Mouse (Mus musculus) heart, embryonic 14.5 days (tissue): ENCODE measurements at regions not wholly inside any gene's neighbourhood (a gene's known extent, or its start where the extent isn't known, plus 50 kb on each side); places are given as distances from the start of the nearest gene placed in this dataset.

Source experiments
- ATAC-seq: fragments of 200-750 bp; cut with Nextera tagmentation; 2 replicates; pipeline ENCODE4 v1.8.0; 2017; ENCODE audit warnings: low read depth, moderate TSS enrichment; ENCODE audit not compliant: insufficient number of reproducible peaks, insufficient read depth, low FRiP score
- H3K27ac ChIP-seq, 2 experiments: fragments of 200-500 bp in 1 of 2; fragments of 300-500 bp in 1 of 2; sonication (generic) in 1 of 2; replicated peaks in 1 of 2; 2 replicates each; pipeline ENCODE4 v1.5.1; 2012 to 2014; ENCODE audit warnings: low read depth in 2 of 2, low read length in 2 of 2, control low read depth in 1 of 2, mild to moderate bottlenecking in 1 of 2, mixed read lengths in 1 of 2; ENCODE audit not compliant: control insufficient read depth in 1 of 2, insufficient read depth in 1 of 2
- H3K27me3 ChIP-seq: fragments of 300-500 bp; sonication (generic); 2 replicates; pipeline ENCODE4 v1.6.1; 2014; ENCODE audit warnings: mild to moderate bottlenecking, low read length, control low read depth; ENCODE audit not compliant: control insufficient read depth, insufficient read depth
- H3K36me3 ChIP-seq: fragments of 300-500 bp; sonication (generic); 2 replicates; pipeline ENCODE4 v1.6.1; 2014; ENCODE audit warnings: mild to moderate bottlenecking, control low read depth, low read length, mixed read lengths; ENCODE audit not compliant: control insufficient read depth, insufficient read depth
- H3K4me1 ChIP-seq, 2 experiments: fragments of 200-500 bp in 1 of 2; fragments of 300-500 bp in 1 of 2; sonication (generic) in 1 of 2; 2 replicates each; pipeline ENCODE4 v1.6.1; 2012 to 2014; ENCODE audit warnings: low read length in 2 of 2, control low read depth in 1 of 2, mixed read lengths in 1 of 2; ENCODE audit not compliant: control insufficient read depth in 2 of 2, insufficient read depth in 2 of 2
- H3K4me2 ChIP-seq: fragments of 300-500 bp; sonication (generic); 2 replicates; pipeline ENCODE4 v1.6.1; 2014; ENCODE audit warnings: mild to moderate bottlenecking, low read length
- H3K4me3 ChIP-seq, 2 experiments: fragments of 200-500 bp in 1 of 2; fragments of 300-500 bp in 1 of 2; sonication (generic) in 1 of 2; 2 replicates each; pipeline ENCODE4 v1.5.1; 2012 to 2014; ENCODE audit warnings: low read length in 2 of 2, mild to moderate bottlenecking in 2 of 2, control low read depth in 1 of 2, low read depth in 1 of 2, moderate library complexity in 1 of 2; ENCODE audit not compliant: control insufficient read depth in 1 of 2, insufficient read depth in 1 of 2
- H3K9ac ChIP-seq: fragments of 300-500 bp; sonication (generic); 2 replicates; pipeline ENCODE4 v1.6.1; 2014; ENCODE audit warnings: mild to moderate bottlenecking, low read length
- H3K9me3 ChIP-seq: fragments of 300-500 bp; sonication (generic); 2 replicates; pipeline ENCODE4 v1.6.1; 2016; ENCODE audit warnings: low read length, control low read depth; ENCODE audit not compliant: control insufficient read depth
- WGBS: fragments of 180-500 bp; shearing (Covaris S2); extraction: QIAGEN DNeasy Blood & Tissue Kit; methylation state at CpG from one replicate; pipeline ENCODE4 v1.1.7; 2014; 5-methylcytosine and 5-hydroxymethylcytosine counted together

DNA sequence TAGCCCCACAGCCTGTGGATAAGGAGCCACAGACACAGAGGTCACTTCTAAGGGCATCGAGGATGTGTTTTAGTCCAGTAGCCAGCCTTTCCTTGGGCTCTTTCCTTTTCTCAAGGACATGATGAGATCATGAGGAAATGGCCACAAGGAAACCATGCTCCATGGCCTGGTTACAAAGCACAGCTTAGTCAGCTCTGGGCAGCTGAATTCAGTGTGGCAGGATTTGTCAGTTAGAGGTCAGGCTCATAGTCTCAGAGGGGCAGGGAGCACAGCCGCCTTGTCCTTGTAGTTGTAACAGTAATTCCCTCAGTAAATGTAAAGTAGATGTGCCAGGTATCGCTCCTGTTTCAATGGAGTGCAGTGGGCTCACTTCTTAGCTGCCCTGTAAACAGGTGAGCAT lies 111.7 kb upstream of the Vangl1 start:
- Histone ChIP-seq H3K27ac (no peak overlapping the region), H3K9ac (no peak overlapping the region), H3K36me3 (no peaks in the 10 kb centered on the region), H3K27me3 (no peaks in the 10 kb centered on the region), H3K4me2 (no peak overlapping the region), H3K4me1 (peaks cover 2 to 5% of the 10 kb centered on the region in 2 experiments; a peak in 1 of 4 replicates), H3K9me3 (no peaks in the 10 kb centered on the region), H3K4me3 (no peak overlapping the region)
- ATAC-seq: no peak
- WGBS: 85% methylated on average over 3 of the region's 3 CpGs

DNA sequence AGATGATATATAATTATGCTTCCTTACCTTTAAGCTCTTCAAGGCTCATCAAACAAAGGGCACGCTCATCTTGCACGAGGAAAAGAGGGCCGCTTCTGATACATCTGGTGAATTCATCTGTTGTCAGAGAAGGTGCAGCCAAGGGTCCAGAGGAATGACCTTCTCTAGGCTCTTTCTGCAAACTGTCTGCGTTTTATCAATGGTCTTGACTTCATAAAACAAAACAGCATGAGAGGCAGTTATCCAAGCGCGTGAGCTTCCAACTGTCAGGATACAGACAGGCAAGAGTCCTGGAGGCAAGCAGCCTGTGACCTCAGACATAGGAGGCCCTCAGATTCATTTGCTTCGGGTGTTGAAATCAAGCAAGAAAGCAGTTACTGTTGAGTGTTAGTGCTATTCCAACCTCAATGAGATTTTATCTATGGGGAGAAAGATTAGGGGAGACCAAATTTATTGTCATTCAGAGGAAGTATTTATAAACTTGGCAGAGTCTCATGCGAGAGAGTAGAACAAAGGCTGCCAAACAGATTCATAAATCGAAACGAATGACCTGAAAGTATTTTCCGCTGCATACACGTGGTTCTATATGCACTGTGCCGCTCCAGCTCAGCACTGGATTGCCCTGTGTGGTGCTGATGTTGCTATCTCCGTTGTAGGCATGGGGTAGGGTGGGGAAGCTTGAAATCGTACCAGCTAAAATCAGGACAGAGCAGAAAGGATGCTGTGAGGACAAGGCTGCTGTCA lies 107.2 kb upstream of the Vangl1 start:
- Histone ChIP-seq H3K4me2 (no peak overlapping the region), H3K9ac (no peak overlapping the region), H3K4me3 (no peak overlapping the region), H3K27me3 (no peaks in the 10 kb centered on the region), H3K36me3 (no peaks in the 10 kb centered on the region), H3K4me1 (peaks cover 2 to 5% of the 10 kb centered on the region in 2 experiments; a peak in 1 of 4 replicates), H3K9me3 (no peaks in the 10 kb centered on the region), H3K27ac (no peak overlapping the region)
- ATAC-seq: no peak
- WGBS: 55% methylated on average over 15 of the region's 15 CpGs

- H3K4me2 ChIP-seq: no peak overlapping the region
- no peaks in the 10 kb centered on the region for H3K27me3 ChIP-seq
- no peaks in the 10 kb centered on the region for H3K36me3 ChIP-seq
- peaks cover 2 to 5% of the 10 kb centered on the region in 2 experiments; a peak in 1 of 4 replicates for H3K4me1 ChIP-seq
- H3K4me3 ChIP-seq: no peak overlapping the region
- no peak overlapping the region for H3K9ac ChIP-seq
- ATAC-seq: no peak
- no peak overlapping the region for H3K27ac ChIP-seq
- H3K9me3 ChIP-seq: no peaks in the 10 kb centered on the region
- 78% methylated on average over 9 of the region's 9 CpGs for WGBS
These were observed 105.8 kb upstream of the Vangl1 start for GRCm38 (mm10) chr3:102310243-102310642.

DNA sequence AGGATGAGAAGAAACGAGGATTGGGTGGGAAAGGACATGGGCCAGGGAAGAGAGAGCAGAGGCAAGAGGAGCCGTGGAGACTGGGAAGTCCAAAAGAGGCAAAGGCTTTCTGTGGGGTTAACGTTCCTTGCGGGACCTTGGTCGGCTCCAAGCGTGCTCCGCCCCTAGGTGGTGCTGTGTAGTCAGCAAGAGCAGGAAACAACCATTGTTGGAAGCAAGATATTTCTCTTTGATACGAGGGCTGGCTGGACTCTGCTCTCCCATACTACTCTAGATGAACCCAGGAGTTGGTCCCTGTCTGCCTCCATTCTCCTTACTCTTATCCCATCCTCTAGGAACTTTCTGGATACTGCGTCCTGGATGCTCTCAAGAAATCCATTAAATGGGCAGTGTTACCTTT lies 105.3 kb upstream of the Vangl1 start:
- no peak for ATAC-seq

DNA sequence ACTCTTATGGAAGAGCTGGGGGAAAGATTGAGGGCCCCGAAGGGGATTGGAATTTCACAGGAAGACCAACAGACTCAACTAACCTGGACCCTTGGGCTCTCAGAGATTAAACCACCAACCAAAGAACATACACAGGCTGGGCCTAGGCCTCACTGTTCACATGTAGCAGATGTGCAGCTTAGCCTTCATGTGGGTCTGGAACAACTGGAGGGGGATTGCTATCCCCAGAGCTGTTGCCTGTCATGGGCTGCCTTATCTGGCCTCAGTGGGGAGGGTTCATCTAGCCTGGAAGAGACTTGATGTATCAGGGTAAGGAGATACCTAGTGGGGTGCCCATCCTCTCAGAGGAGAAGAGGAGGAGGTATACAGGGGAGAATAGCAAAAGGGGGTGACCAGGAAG lies 103.2 kb upstream of the Vangl1 start:
- H3K4me3 ChIP-seq: no peak overlapping the region
- no peak overlapping the region for H3K27ac ChIP-seq
- H3K9me3 ChIP-seq: no peaks in the 10 kb centered on the region
- 59% methylated on average over 1 of the region's 1 CpGs for WGBS
- no peak for ATAC-seq
- peaks cover 2 to 5% of the 10 kb centered on the region in 2 experiments; a peak in 1 of 4 replicates for H3K4me1 ChIP-seq
- H3K36me3 ChIP-seq: no peaks in the 10 kb centered on the region
- no peak overlapping the region for H3K9ac ChIP-seq
- no peak overlapping the region for H3K4me2 ChIP-seq
- H3K27me3 ChIP-seq: no peaks in the 10 kb centered on the region

More for the DNA sequence above, 105.3 kb upstream of the Vangl1 start:
- WGBS: 20% methylated on average over 9 of the region's 9 CpGs
- no peak overlapping the region for H3K4me2 ChIP-seq
- H3K4me1 ChIP-seq: peaks cover 2 to 5% of the 10 kb centered on the region in 2 experiments; a peak in 1 of 4 replicates
- H3K4me3 ChIP-seq: no peak overlapping the region
- no peaks in the 10 kb centered on the region for H3K36me3 ChIP-seq
- H3K27me3 ChIP-seq: no peaks in the 10 kb centered on the region
- no peaks in the 10 kb centered on the region for H3K9me3 ChIP-seq
- no peak overlapping the region for H3K27ac ChIP-seq
- no peak overlapping the region for H3K9ac ChIP-seq

DNA sequence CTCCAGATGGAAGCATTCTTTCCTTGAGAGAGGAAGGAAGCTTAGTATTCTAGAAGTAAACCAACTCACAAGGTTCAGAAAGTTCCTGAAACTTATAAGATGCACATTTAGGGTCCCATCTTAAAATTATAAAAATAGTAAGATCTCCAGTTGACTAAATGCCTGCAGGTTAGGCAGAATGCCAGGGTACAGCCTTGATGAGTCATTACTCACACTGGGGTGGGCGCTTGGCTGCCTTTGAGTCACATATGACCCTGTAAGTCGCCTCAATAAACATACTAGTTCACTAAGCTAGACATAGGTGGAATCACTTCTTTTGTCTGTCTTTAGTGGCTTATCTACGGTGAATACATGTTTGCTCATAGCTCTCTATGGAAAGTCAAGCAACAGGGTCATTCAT lies 87.9 kb upstream of the Vangl1 start:
- ATAC-seq: no peak
- H3K27ac ChIP-seq: no peak overlapping the region
- H3K4me3 ChIP-seq: no peak overlapping the region
- no peak overlapping the region for H3K9ac ChIP-seq
- H3K4me1 ChIP-seq: no peaks in the 10 kb centered on the region
- H3K36me3 ChIP-seq: no peaks in the 10 kb centered on the region
- H3K9me3 ChIP-seq: peaks cover 7% of the 10 kb centered on the region
- 83% methylated on average over 3 of the region's 3 CpGs for WGBS
- H3K4me2 ChIP-seq: no peak overlapping the region
- H3K27me3 ChIP-seq: no peaks in the 10 kb centered on the region

DNA sequence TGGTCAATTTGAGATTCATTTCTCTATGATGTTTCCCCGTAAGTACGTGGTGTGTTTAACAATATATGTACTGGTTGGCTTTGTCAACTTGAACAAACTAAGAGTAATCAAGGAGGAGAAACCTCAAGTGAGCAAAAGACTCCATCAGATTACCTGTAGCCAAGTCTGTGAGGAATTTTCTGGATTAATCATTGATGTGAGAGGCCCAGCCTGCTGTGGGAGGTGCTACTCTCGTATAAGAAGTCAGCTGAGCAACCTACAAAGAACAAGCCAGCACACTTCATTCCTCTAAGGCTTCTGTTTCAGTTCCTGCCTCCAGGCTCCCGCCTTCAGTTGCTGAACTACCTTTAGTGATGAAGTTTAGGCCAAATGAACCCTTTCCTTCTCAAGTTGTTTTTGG lies 77.5 kb upstream of the Vangl1 start:
- Histone ChIP-seq H3K4me3 (no peak overlapping the region), H3K9ac (no peak overlapping the region), H3K9me3 (no peaks in the 10 kb centered on the region), H3K27me3 (no peaks in the 10 kb centered on the region), H3K4me2 (no peak overlapping the region), H3K36me3 (no peaks in the 10 kb centered on the region), H3K27ac (no peak overlapping the region), H3K4me1 (no peaks in the 10 kb centered on the region)
- ATAC-seq: no peak
- WGBS: 80% methylated on average over 4 of the region's 4 CpGs

DNA sequence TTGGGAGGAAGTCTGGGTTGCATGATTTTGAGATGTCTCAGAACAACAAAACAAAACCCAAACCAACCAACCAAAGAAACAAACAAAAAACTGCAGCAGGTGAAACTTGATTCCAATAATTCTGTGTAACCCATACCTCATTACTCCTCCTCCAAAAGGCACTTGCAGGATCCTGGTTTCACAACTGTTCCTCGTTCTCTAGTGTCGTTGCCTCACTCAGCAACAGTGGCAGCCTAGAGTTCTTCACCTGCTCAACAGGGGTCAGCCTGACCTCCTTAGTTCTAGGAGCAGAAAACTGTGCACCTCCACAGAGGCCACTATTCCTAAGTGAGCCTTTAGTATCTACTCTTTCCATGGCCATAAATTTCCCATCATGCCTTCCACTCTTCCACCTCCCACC lies 72.3 kb upstream of the Vangl1 start:
- H3K9me3 ChIP-seq: no peaks in the 10 kb centered on the region
- H3K36me3 ChIP-seq: no peaks in the 10 kb centered on the region
- H3K4me3 ChIP-seq: no peak overlapping the region
- H3K4me1 ChIP-seq: peaks cover 8 to 15% of the 10 kb centered on the region in 2 experiments
- H3K9ac ChIP-seq: no peak overlapping the region
- WGBS: 93% methylated on average over 2 of the region's 2 CpGs
- no peaks in the 10 kb centered on the region for H3K27me3 ChIP-seq
- H3K4me2 ChIP-seq: no peak overlapping the region
- no peak for ATAC-seq
- H3K27ac ChIP-seq: no peak overlapping the region
